Mouse (Mus musculus) layer of hippocampus, postnatal 36 days (tissue): ENCODE results near the gene Reep1. TPM values are rescaled to one million over a fixed set of nuclear protein-coding genes. Genes with fewer than 3 reads are reported as not detected.

Experiments used
- DNase-seq, 2 experiments: peaks; one replicate each; pipeline ENCODE4 v3.0.0; 2022
- total RNA-seq, 2 experiments: library from RNA; stranded (reverse); gene quantifications; 2 replicates each; pipeline ENCODE4 v1.2.3; 2021

The Reep1 gene
- 10 to 100 TPM; 72.9 to 75.7 TPM for total RNA-seq

GRCm38 (mm10) chr6:71707511-71708501 lies at the start of gene Reep1:
Gene Reep1, plus strand, starts transcription at chr6:71707561.
- DNase-seq: peak; percentile 64 to 70

GRCm38 (mm10) chr6:71658290-71658689 lies 49.1 kb upstream of the Reep1 start:
- no peak for DNase-seq

- no peak for DNase-seq
These were observed 42.9 kb upstream of the Reep1 start for GRCm38 (mm10) chr6:71664511-71664910.

GRCm38 (mm10) chr6:71673166-71673565 lies 34.2 kb upstream of the Reep1 start:
- no peak for DNase-seq

- DNase-seq: no peak
These were observed 28.5 kb upstream of the Reep1 start for GRCm38 (mm10) chr6:71678891-71679290.

- no peak for DNase-seq
These were observed 12.2 kb upstream of the Reep1 start for GRCm38 (mm10) chr6:71695150-71695549.

GRCm38 (mm10) chr6:71695599-71695998 lies 11.8 kb upstream of the Reep1 start:
- no peak for DNase-seq

GRCm38 (mm10) chr6:71706871-71707270 lies 490 bp upstream of the Reep1 start:
- no peak for DNase-seq

- no peak for DNase-seq
These were observed 1.2 kb downstream of the Reep1 start for GRCm38 (mm10) chr6:71708528-71708927.

GRCm38 (mm10) chr6:71710323-71710722 lies 3.0 kb downstream of the Reep1 start:
- DNase-seq: no peak

GRCm38 (mm10) chr6:71711201-71711600 lies 3.8 kb downstream of the Reep1 start:
- no peak for DNase-seq

- no peak for DNase-seq
These were observed 6.2 kb downstream of the Reep1 start for GRCm38 (mm10) chr6:71713532-71713931.

GRCm38 (mm10) chr6:71715006-71715405 lies 7.6 kb downstream of the Reep1 start:
- no peak for DNase-seq

- no peak for DNase-seq
These were observed 9.1 kb downstream of the Reep1 start for GRCm38 (mm10) chr6:71716434-71716833.

GRCm38 (mm10) chr6:71718322-71718721 lies 11.0 kb downstream of the Reep1 start:
- DNase-seq: no peak

GRCm38 (mm10) chr6:71719302-71719701 lies 11.9 kb downstream of the Reep1 start:
- DNase-seq: no peak

- DNase-seq: no peak
These were observed 15.6 kb downstream of the Reep1 start for GRCm38 (mm10) chr6:71722988-71723387.

GRCm38 (mm10) chr6:71723555-71723954 lies 16.2 kb downstream of the Reep1 start:
- DNase-seq: no peak

- no peak for DNase-seq
These were observed 19.3 kb downstream of the Reep1 start for GRCm38 (mm10) chr6:71726710-71727109.

GRCm38 (mm10) chr6:71728306-71728705 lies 20.9 kb downstream of the Reep1 start:
- no peak for DNase-seq

GRCm38 (mm10) chr6:71734910-71735599 lies 27.7 kb downstream of the Reep1 start:
- no peak for DNase-seq

GRCm38 (mm10) chr6:71735600-71736010 lies 28.2 kb downstream of the Reep1 start:
- DNase-seq: no peak

- no peak for DNase-seq
These were observed 28.7 kb downstream of the Reep1 start for GRCm38 (mm10) chr6:71736101-71736500.
